Mouse (Mus musculus) embryonic fibroblast, embryonic 13.5 days (primary cell): Measurements from ENCODE around the gene Drd1.

Experiments
- CTCF ChIP-seq: IDR thresholded peaks from 2 replicates; pipeline ENCODE4 v1.5.1; 2011; ENCODE audit warnings: mild to moderate bottlenecking, control low read depth, low read length, moderate library complexity, borderline replicate concordance; ENCODE audit not compliant: insufficient read depth
- POLR2A ChIP-seq: IDR thresholded peaks from 2 replicates; pipeline ENCODE4 v1.6.1; 2011; ENCODE audit warnings: low read depth, mild to moderate bottlenecking, control low read depth, low read length, moderate library complexity

GRCm38 (mm10) chr13:54035541-54035940, 20.0 kb downstream of the Drd1 start:
- TF ChIP-seq CTCF (no peak), POLR2A (no peak)
